Mouse (Mus musculus) lung, postnatal 36 days (tissue): ENCODE measurements at regions not wholly inside any gene's neighbourhood (a gene's known extent, or its start where the extent isn't known, plus 50 kb on each side); places are given as distances from the start of the nearest gene placed in this dataset.

Experiments used
- DNase-seq: peaks from one replicate; pipeline ENCODE4 v3.0.0; 2022; ENCODE audit warnings: mixed read lengths

DNA sequence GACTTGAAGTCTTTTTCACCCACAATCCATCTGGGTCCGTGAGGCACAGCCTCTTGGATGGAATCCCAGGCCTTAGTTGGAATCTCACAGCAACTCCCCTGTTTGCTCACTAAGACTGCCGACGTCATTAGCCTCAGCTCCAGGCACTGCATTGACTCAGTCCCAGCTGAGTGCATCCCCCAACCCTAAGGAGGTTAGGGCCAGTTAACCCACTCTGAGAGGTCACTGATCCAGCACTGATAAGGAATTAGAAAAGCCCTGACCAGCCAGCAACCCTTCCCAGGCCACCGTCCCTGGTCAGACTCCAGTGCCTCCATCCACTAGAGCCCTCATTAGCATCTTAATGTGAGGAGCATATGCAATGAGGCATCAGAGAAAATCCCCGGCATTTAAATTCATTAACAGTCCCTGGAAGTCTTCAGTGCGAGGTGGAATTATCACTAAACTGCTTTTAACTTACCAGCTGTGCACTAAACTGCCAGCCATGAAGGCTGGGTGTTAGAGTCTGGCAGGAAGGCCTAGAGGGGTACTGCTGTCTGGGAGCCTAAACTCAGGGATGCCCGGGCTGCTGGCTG is 184.2 kb downstream of the Cct6b start:
- no peak for DNase-seq

DNA sequence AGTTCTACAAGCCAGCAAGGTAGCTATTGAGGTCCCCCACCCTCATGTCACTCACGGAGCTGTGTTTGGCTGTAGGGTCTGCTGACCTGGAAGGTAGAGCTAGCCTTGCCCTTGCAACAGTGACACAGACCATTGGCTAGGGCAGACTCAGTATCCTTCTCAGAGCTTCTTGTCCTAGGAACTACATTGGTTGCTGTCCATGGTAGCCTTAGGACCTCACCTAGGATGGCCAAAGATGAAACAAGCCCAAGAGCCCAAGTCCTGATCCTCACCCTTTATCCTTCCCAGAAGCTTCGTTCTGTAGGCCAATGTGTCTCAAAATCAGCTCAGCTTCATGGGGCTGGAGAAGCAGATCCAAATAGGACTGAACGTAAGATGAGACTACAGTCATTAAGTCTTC is 187.3 kb downstream of the Tmem132e start:
- no peak for DNase-seq

DNA sequence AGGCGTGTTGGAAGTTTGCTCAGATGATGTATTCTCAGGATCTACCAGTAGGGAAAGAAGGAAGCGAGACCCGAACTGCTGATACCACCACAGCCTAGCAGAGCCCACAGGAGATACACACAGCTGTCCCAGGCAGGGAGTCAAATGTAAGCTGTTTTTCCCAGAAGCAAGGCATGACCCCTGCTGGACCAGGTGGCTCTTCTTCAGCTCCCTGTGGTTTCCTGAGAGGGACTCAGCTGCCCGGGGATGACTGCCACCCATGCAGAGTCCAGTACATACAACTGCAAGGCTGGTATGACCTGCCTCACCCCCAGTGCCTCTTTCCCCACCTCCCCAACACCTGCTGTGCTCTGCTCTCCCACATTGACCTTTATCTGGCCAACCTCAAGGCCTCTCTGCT is 184.4 kb downstream of the Tmem132e start:
- no peak for DNase-seq

DNA sequence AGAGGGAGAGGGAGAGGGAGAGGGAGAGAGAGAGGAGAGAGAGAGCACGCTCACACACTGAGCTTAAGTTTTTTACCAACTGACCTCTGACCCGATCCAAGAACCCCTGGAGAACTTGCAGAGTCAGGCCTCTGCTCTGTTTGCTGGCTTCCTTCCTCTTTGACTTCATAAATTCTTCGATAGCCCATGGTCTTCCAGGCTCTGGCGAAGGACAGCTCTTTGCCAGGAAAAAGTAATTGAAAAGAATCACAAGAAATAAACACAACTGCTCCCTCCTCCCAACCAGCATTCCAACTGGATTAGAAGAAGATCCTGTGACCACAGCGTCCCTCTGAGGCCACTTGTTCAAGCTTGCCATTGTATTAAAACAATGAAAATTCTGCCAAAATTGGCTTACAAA is 182.8 kb downstream of the Tmem132e start:
- DNase-seq, result peak; percentile 27

DNA sequence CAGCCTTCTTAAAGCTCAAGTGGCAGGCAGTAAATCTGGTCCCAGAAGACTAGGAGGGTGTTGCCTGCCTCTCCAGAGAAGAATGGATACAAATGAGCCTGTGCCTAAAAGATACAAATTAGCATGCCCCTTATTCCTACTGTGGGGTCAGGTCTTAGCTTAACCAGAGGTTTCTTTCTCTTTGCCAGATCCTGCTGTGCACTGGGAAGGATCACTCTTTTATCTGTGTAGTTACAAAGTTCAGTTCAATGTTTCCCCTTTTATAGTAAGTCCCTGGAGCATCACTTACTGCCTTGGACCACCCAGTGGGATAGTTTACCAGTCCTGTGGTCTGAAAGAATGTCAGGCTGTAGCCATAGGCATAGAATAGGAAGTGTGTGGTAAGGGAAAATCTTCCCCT is 181.1 kb downstream of the Tmem132e start:
- DNase-seq, result no peak

DNA sequence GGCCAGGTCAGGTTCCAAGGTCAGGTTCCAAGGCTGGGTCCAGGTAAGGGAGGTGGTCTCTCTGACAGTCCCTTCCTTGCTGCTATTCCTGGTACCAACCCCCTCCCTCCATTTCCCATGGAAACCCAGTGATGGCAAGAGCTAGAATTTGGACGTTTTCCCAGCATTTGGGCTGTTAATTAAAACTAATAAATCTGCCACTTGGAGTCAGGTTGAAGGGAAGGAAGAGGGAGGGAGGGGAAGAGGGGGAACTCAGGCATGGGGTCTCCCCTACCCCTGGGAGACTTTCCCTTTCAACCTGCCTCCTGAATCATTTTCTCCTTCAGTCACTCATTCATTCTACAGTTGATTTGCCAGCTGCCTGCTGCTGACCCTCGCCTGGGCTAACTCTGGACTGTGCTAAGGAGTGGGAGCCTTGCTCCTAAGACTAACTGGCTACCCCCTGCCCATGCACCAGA is 179.5 kb downstream of the Tmem132e start:
- DNase-seq, result no peak

DNA sequence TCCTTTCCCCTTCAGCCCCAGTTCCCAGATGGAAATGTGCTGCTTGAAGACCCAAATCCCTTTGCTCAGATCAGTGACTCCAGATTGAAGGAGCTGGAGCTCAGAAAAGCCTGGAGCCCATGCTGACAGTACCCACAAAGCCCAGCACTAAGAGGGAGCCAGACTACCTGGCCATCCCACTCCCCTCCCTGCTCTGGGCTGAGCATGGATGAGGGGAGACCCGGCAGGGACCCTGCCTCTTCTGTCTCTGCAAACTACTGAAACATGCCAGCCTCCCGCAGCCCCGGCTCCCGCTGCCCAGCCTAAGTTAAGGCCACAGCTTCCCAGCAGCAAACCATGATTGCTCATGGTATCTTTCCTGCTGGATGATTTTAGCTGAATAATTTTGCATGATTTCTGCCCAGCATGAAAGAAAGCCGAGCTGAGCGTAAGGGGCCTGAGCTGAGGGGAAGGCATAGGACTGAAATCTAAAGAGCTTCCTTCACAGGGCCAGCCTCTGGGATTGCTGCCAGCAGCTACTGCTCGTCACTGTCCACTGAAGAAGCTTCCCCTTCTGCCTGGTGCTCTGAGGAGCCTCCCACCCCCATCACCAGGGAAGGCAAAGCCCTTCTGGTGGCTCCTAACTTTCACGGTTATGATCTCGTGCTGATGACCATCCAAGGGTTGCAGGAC is 178.4 kb downstream of the Tmem132e start:
- DNase-seq, result peak; percentile 2

DNA sequence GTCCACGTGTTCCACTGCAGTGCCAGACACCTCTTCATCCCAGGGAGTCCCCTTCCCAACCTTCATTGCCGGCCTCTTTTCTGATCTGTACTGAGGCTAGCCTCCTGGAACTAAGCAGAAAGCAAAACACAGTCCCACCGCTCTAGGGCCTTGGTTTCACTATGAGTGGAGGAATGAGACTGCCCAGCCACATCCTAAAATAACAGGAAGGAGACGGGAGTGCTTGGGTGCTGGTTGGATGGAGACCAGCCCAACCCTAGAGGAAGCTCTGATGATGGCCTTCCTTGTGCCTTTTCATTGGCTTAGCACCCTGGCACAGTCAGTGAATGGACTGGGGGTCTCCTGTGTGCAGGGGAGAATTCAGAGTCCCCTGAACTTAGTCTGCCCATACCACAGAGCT is 177.4 kb downstream of the Tmem132e start:
- DNase-seq, result peak; percentile 0

DNA sequence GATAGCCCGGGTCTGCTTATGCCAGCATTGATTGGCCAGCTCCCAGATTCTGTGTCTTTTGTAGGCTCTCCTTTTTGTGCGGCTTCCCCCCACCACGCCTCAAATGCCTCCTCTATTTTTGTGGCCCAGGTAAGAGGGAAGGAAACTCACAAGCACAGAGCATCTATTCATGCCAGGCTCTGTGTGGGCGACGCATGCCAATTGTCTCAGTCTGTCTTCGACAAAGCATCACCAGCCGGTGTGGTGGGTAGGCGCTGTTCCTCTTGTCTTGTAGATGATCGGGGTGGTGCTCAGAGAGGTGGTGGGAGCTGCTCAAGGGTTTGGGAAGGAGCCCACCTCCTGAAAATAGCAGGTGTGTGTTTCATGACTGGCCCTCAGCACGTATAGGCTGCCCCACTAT is 175.5 kb downstream of the Tmem132e start:
- no peak for DNase-seq

DNA sequence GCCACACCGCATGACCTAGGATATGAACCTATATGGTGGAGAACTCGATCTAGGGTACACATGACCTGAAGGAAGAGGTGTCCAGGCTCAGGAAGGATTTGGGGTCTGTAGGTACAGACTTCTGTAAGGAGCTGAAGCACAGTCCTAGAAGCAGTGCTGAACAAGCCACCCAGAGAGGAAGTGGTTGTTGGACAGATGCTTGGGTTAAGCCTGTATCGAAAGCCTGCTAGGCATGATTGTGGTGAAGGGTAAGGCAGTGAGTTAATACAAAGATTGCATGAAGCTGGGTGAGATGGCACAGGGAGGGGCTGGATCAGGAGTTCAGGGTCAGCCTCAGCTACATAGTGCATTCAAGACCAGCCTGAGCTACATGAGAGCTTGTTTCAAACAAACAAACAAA is 153.3 kb downstream of the Tmem132e start:
- DNase-seq, result no peak

DNA sequence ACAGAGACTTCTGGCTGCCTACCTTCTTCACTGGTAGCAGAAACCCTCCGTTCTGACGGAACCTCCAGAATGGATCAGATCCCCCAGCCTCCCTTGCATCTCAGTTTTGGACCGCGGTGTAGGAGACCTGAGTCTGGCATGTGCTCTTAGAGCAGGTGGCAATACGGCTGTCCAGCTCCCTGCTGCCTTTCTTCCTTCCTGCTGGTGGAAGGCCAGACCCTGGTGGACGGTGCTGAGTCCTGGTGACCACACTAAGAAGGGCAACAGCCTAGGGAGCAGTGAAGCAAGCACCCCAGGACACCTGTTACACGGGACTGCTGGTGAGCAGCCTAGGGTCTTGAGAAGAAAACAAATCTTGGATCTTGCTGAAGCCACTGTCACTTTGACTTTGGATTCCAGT is 152.7 kb downstream of the Tmem132e start:
- DNase-seq, result no peak

DNA sequence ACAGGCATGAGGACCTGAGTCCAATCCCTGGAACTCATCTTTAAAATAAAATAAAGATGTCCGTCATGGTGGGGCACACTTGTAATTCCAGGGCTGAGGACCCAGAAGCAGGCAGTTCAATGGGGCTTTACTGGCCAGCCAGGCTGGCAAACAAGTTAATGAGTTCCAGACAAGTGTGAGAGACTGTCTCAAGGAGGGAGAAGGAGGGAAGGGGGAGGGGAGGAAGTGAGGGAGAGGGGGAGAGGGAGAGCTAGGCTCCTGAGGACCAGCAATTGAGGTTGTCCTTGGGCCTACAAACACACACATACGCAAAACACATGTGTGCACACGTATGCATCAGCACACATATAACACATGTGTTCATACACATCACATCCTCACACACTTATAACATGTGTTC is 149.2 kb downstream of the Tmem132e start:
- DNase-seq, result no peak

DNA sequence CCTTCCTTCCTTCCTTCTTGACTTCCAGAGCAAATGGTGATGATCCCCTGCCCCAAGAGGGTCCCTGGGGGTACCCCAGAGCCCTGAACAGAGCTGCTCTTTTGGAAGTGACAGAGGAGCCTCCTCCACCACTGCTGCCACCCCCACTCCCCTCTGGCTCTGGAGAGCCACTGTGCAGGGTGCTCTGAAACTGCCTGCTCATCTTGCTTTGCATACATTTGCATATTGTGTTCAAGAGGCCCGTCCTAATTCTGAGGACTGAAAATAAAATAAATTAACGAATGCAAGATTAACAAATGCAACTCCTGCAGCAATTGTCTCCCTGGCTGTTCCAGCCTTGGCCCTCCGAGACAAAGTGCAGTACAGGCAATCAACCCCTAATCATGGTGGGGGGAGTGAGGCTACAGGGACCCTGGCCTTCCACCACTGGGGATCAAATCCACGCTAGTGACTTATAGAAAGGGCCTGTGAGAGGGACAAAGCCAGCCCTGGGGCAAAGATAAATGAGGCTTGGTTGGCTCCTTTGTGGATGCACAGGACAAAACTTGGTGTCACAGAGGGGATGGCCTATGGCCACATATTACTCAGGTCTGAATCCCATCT is 134.6 kb downstream of the Tmem132e start:
- no peak for DNase-seq

DNA sequence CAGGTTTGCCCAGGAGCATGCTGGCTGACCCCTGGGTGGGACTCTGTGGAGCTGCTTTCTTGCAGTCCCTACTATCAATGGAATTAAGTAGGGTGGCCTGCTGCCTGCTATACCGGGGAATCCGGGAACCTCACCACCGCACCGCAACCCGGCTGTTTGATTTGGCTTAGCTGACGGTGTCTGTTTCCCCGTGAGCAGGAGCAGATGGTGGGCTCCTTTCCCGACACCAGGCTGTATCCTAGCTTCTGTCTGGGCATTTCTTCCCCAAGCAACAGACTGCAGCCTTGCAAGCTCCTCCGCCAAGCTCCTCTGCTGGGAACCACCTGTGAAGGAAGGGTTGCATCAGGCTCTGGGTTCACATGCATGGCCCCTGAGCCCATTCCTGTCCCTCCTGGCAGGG is 132.7 kb downstream of the Tmem132e start:
- no peak for DNase-seq

DNA sequence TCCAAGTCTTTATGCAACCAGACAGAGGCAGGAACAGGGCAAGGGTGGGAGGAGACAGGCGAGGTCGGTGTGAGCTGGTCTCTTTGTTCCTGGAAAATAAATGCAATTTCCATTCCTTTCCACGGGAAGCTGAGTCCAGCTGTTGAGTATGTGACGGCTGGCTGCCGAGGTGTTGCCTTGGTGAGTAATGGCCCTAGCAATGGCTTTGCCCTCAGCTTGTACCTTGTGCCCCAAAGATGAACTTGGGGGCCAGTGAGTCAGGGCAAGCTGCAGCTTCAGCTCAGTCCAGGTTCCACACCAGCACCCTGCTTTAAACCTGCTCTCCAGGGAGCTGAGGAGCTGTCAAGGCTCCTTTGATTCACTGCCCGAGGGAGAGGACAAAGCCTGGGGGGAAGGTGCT is 130.0 kb downstream of the Tmem132e start:
- no peak for DNase-seq

DNA sequence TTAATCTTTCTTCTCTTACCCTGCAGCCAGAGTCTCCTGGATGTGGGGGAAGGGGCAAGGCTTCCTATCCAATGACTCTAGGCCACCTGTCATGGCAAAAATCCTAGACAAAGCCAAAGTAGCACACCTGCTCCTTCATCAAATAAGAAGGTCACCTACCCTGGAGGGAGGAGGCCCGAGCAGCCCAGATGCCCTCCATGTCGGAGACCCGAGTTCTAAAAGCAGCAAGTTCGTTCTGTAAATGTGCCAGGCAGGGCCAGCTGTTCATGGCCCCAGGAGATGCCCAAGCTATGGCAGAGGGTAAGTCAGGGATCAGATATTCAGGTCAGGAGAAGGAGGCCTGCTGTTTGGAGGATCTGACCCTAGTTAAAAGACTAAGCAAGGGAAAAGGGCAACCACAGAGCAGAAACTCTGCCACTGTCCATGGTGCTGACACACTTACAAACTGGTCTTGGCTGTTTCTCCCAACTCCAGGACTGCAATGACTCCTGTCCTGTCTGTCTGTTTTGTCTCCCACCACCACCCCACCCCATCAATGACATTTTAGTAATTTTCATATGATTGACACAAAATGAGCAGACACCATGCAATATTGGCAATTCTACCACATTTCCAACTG is 125.9 kb downstream of the Tmem132e start:
- no peak for DNase-seq

DNA sequence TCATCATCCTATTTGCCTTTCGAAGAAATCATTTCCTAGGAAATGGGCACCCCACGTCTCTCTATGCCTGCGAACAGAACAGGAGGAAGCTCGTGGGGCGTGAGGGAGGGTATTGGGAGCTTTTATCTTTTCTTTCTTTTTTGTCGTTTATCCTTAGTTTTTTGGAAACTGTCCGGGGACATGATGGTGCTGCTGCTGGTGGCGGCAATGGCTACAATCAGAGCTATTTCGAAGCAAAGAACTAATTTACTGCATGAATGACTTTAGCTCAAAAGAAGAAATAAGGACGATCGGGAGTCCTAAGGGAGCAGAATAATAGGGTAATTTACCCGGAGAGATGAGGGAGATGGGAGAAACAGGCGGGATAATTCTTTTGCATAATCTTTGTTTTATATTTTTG is 119.9 kb downstream of the Tmem132e start:
- no peak for DNase-seq
